Mouse (Mus musculus) layer of hippocampus, adult 9-10 months (tissue): ENCODE data around the gene Dagla.

Experiments used
- DNase-seq: peaks from one replicate; pipeline ENCODE4 v3.0.0; 2022; ENCODE audit warnings: low spot score

The Dagla gene

DNA sequence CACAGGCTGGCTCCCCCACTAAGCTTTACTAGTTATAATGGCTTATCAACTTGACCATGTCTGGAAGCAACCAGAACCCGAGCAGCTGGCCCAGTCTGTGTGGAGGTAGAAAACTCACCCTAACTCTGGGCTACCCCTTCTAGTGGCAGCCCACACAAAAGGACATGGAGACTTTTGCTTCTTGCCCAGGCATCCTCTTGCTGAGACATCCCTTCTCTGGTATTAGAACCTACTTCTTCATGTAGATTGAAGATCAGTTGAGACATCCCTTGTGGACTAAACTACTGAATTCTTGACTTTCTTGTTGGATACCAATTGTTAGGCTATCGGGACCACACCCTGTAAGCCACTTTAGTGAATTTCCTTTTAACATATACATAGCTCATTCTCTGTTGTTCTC, 106.4 kb downstream of the Dagla start:
- DNase-seq, result no peak

DNA sequence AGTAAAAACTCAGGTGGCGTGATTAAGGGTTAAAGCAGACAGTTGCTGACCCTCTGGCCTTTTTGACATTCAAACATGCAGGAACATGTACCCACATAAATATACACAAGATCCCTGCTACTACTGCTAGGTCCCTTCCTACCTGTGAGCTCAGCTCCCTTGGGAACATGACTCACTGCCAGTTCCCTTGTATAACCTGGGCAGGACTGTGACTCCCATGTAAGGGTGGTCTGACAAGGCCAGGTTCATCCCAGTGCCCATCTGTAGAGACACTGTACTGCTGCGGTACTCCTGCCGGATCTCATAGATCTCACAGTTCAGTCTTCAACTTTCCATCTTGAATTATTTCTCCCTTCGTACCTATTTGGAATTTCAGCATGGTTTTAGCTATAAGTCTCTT, 107.5 kb downstream of the Dagla start:
- no peak for DNase-seq
